ENCODE assay signal across 9 mouse cellular contexts in genomic region chr8:84713381-84713780, GRCm38 (mm10). TPM values are rescaled to one million over a fixed set of nuclear protein-coding genes. Genes with fewer than 3 reads are reported as not detected.
DNase-seq lines count a peak whose midpoint lies in the region; ATAC-seq and TF ChIP-seq lines count a peak whose summit lies in the region.
"Had no signal": no experiment of that assay in that cellular context is flagged by ENCODE, and none has a peak within 500 bp of the region (broad histone marks: within the 10 kb centered on the region; RNA-seq: fewer than 3 reads in every experiment).

No protein-coding gene starts in this region.

- ATAC-seq in heart, embryonic 13.5 days (ENCODE audit: extremely low read depth, insufficient number of reproducible peaks, low FRiP score, low TSS enrichment), result no peak
- ATAC-seq in forebrain, postnatal 0 days, result no peak

- H3K4me1 ChIP-seq in heart, embryonic 13.5 days, result peaks cover 69% of the 10 kb centered on the region
- peaks cover 9% of the 10 kb centered on the region for H3K4me1 ChIP-seq in forebrain, postnatal 0 days (ENCODE audit: insufficient read depth)
- peaks cover 64% of the 10 kb centered on the region for H3K4me1 ChIP-seq in midbrain, embryonic 10.5 days

- H3K27ac ChIP-seq in heart, embryonic 13.5 days (replicated peaks), result peak overlapping the region; percentile 95
- peak overlapping the region; percentile 77 for H3K27ac ChIP-seq in forebrain, postnatal 0 days (ENCODE audit: low read depth, low read length)
- H3K27ac ChIP-seq in midbrain, embryonic 10.5 days (replicated peaks), result peak overlapping the region; percentile 80

- intact Hi-C loops in heart, postnatal 10 days (cut with DNase I), result no loop called here

- H3K4me3 ChIP-seq in heart, embryonic 13.5 days, result no peak overlapping the region
- no peak overlapping the region for H3K4me3 ChIP-seq in forebrain, postnatal 0 days (ENCODE audit: low read depth, low read length)
- H3K4me3 ChIP-seq in midbrain, embryonic 10.5 days, result no peak overlapping the region

- no peaks in the 10 kb centered on the region for H3K9me3 ChIP-seq in heart, embryonic 13.5 days
- H3K9me3 ChIP-seq in forebrain, postnatal 0 days (ENCODE audit: low read length), result no peaks in the 10 kb centered on the region
- H3K9me3 ChIP-seq in midbrain, embryonic 10.5 days (replicated peaks), result no peaks in the 10 kb centered on the region

- H3K9ac ChIP-seq in heart, embryonic 13.5 days, result peak overlapping the region; percentile 64
- peak overlapping the region; percentile 22; the same call in 1 of the 2 replicates for H3K9ac ChIP-seq in forebrain, postnatal 0 days

- peaks cover 23% of the 10 kb centered on the region for H3K36me3 ChIP-seq in heart, embryonic 13.5 days
- H3K36me3 ChIP-seq in forebrain, postnatal 0 days (ENCODE audit: insufficient read depth), result peaks cover 27% of the 10 kb centered on the region
- no peaks in the 10 kb centered on the region for H3K36me3 ChIP-seq in midbrain, embryonic 10.5 days

- DNase-seq in heart, postnatal 10 days, result no peak
- peak; percentile 71 for DNase-seq in Muller cell, postnatal 12 days (ENCODE audit: inconsistent ontology term)
- peak; percentile 38 for DNase-seq in forebrain, postnatal 0 days
- DNase-seq in midbrain, embryonic 10.5 days (ENCODE audit: low spot score), result no peak
- DNase-seq in yolk sac, embryonic 10.5 days (ENCODE audit: low spot score), result no peak
- DNase-seq in urinary bladder, postnatal 36 days (ENCODE audit: low spot score in 2 of 2), result no peak
- no peak for DNase-seq in lung, postnatal 4 days
- DNase-seq: right cerebral cortex, postnatal 25 days had no signal

- 61% methylated on average over 4 of the region's 4 CpGs for WGBS in heart, embryonic 13.5 days
- WGBS in forebrain, postnatal 0 days, result 32% methylated on average over 4 of the region's 4 CpGs
- WGBS in midbrain, embryonic 10.5 days, result 53% methylated on average over 4 of the region's 4 CpGs

- TF ChIP-seq CTCF in forebrain, postnatal 0 days (IDR thresholded peaks at IDR 0.05; ENCODE audit: low read depth), result no peak

- peaks cover 54% of the 10 kb centered on the region for H3K27me3 ChIP-seq in heart, embryonic 13.5 days (replicated peaks)
- H3K27me3 ChIP-seq in forebrain, postnatal 0 days (ENCODE audit: insufficient read depth, low read length), result no peaks in the 10 kb centered on the region
- peaks cover 100% of the 10 kb centered on the region for H3K27me3 ChIP-seq in midbrain, embryonic 10.5 days (ENCODE audit: low read depth, poor library complexity, severe bottlenecking)

- 0 out of 2 replicates have a peak overlapping the region, but pooled peaks have one; percentile 16 for H3K4me2 ChIP-seq in heart, embryonic 13.5 days
- H3K4me2 ChIP-seq in forebrain, postnatal 0 days (ENCODE audit: low read depth), result no peak overlapping the region

RNA-seq across cellular contexts. Expression of gene G430095P16Rik, which starts 9.4 kb away (rescaled TPM):
- 7.8 and 8.9 TPM in 2 replicates for polyA plus RNA-seq in heart, embryonic 13.5 days (2015; fragmentation: Nextera tagmentation; extraction: Ambion mirVana)
- total RNA-seq in heart, postnatal 10 days (2021), result under 1 TPM; 0.50 to 0.89 TPM
- total RNA-seq in forebrain, postnatal 0 days (2014; rRNA removed), result not detected in 2 replicates
- polyA plus RNA-seq in forebrain, postnatal 0 days (2015; fragmentation: Nextera tagmentation; extraction: Ambion mirVana), result 0.56 and 1.0 TPM in 2 replicates
- polyA plus RNA-seq in midbrain, embryonic 10.5 days (2016; fragmentation: Nextera tagmentation; extraction: Ambion mirVana), result 1.1 and 1.4 TPM in 2 replicates

RNA-seq across cellular contexts. Expression of gene Lyl1, which starts 12.1 kb away (rescaled TPM):
- 15.4 and 17.1 TPM in 2 replicates for polyA plus RNA-seq in heart, embryonic 13.5 days (2015; fragmentation: Nextera tagmentation; extraction: Ambion mirVana)
- total RNA-seq in heart, postnatal 10 days (2021), result 1 to 10 TPM; 8.4 to 9.1 TPM
- total RNA-seq in forebrain, postnatal 0 days (2014; rRNA removed), result 2.2 and 2.7 TPM in 2 replicates
- polyA plus RNA-seq in forebrain, postnatal 0 days (2015; fragmentation: Nextera tagmentation; extraction: Ambion mirVana), result 2.4 and 2.5 TPM in 2 replicates
- polyA plus RNA-seq in midbrain, embryonic 10.5 days (2016; fragmentation: Nextera tagmentation; extraction: Ambion mirVana), result 4.8 and 5.8 TPM in 2 replicates

RNA-seq across cellular contexts. Expression of gene Nacc1, which starts 25.7 kb away (rescaled TPM):
- 15.1 and 15.7 TPM in 2 replicates for polyA plus RNA-seq in heart, embryonic 13.5 days (2015; fragmentation: Nextera tagmentation; extraction: Ambion mirVana)
- total RNA-seq in heart, postnatal 10 days (2021), result 10 to 100 TPM; 50.2 TPM
- 65.9 and 78.2 TPM in 2 replicates for total RNA-seq in forebrain, postnatal 0 days (2014; rRNA removed)
- 14.6 and 14.7 TPM in 2 replicates for polyA plus RNA-seq in forebrain, postnatal 0 days (2015; fragmentation: Nextera tagmentation; extraction: Ambion mirVana)
- polyA plus RNA-seq in midbrain, embryonic 10.5 days (2016; fragmentation: Nextera tagmentation; extraction: Ambion mirVana), result 24.8 and 26.3 TPM in 2 replicates

RNA-seq across cellular contexts. Expression of gene Trmt1, which starts 27.3 kb away (rescaled TPM):
- polyA plus RNA-seq in heart, embryonic 13.5 days (2015; fragmentation: Nextera tagmentation; extraction: Ambion mirVana), result 47.6 and 51.6 TPM in 2 replicates
- total RNA-seq in heart, postnatal 10 days (2021), result 10 to 100 TPM; 40.3 to 40.6 TPM
- 89.5 and 94.8 TPM in 2 replicates for total RNA-seq in forebrain, postnatal 0 days (2014; rRNA removed)
- 59.8 and 67.5 TPM in 2 replicates for polyA plus RNA-seq in forebrain, postnatal 0 days (2015; fragmentation: Nextera tagmentation; extraction: Ambion mirVana)
- polyA plus RNA-seq in midbrain, embryonic 10.5 days (2016; fragmentation: Nextera tagmentation; extraction: Ambion mirVana), result 56.4 and 58.1 TPM in 2 replicates

RNA-seq across cellular contexts. Expression of gene Ier2, which starts 50.7 kb away (rescaled TPM):
- polyA plus RNA-seq in heart, embryonic 13.5 days (2015; fragmentation: Nextera tagmentation; extraction: Ambion mirVana), result 43.0 and 44.8 TPM in 2 replicates
- 10 to 100 TPM; 30.8 to 31.4 TPM for total RNA-seq in heart, postnatal 10 days (2021)
- total RNA-seq in forebrain, postnatal 0 days (2014; rRNA removed), result 4.8 and 8.5 TPM in 2 replicates
- 19.3 and 22.7 TPM in 2 replicates for polyA plus RNA-seq in forebrain, postnatal 0 days (2015; fragmentation: Nextera tagmentation; extraction: Ambion mirVana)
- polyA plus RNA-seq in midbrain, embryonic 10.5 days (2016; fragmentation: Nextera tagmentation; extraction: Ambion mirVana), result 63.6 and 78.2 TPM in 2 replicates

Comparison
In these comparisons a context has a peak if more than half of its experiments do, and no peak if none do; other contexts are left out.
1. DNase-seq: peak in Muller cell, postnatal 12 days (single experiment) and forebrain, postnatal 0 days (single experiment); none in heart, postnatal 10 days (0 of 2), midbrain, embryonic 10.5 days (single experiment), yolk sac, embryonic 10.5 days (single experiment), urinary bladder, postnatal 36 days (0 of 2) and lung, postnatal 4 days (0 of 2).
2. Peak in every context shown above with its lines, with median percentiles within 50 percentile points of each other: H3K27ac ChIP-seq.